Mouse (Mus musculus) frontal cortex, postnatal 36 days (tissue): Measurements from ENCODE around the gene Ablim1.
A peak's percentile ranks its signal among the peaks of the same experiment; 100 is the strongest.

Experiments used
- DNase-seq, 2 experiments: peaks; one replicate each; pipeline ENCODE4 v3.0.0; 2022; ENCODE audit warnings: low spot score in 2 of 2

Gene Ablim1

DNA sequence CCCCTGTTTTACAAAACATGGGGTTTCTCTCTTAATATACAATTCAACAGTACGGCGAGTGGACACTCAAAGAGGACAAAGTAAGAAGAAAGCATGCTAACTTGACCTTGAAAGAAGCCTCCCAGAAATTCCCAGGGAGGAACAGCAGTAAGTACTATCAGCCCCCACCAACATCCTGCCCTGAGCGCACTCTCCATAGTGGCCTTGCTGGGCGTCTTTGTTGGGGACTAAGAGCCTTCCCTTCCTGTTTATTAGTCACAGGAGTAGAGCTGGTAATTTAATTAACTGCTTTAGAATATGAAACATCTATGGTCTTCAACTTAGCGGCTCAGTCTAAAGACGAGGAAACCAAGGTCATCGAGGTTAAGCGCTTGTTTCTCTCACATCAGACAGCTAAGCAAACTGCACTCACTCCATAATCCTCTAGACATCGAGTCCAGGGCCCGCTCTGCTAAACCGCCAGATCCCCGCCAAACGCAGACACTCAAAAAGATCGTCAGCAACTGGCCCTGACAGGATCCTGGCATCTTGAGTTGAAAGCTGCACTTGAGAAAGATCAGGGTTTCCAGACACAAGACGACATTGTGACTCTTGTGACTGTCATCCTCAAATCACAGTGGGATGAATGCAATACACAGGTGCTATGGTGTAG, 50.3 kb downstream of the Ablim1 start:
- no peak for DNase-seq

GRCm38 (mm10) chr19:57257801-57258200, 56.9 kb downstream of the Ablim1 start:
- no peak for DNase-seq

DNA sequence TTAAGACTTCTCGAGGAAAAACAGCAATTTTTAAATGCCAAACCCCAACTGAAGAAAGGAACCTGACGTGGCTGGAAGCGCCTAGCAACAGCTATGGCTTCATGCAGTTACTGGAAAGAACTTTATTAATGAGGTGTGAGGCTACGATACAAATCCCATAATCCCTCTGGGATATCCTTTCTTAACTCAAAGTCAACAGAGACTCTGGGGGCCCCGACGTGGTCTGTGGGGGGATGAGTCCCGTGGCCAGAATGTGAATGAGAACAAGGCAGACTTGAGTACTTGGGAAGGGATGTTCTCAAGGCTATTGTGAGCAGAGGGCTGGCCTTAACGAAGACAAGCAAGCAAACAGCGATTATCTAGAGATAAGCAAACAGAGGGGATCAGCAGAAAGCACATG, 58.1 kb downstream of the Ablim1 start:
- no peak for DNase-seq

DNA sequence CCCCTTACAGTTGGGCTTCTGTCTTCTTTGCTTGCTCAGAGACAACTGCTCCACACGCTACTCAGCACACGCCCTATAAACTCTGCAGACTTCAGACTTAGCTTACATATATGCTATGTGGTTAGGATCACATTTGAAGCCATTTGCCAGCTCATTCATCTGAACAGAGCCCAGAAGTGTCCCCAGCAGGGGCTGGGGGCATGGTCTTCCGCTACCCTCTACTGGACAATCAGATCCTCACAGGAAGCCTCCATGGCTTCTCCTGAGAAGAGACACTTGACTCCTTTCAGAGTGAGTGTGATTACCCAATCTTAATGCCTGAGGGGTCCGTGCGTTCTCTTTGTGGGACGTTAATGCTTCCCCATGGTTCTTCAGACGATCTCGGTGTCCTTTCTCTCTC, 59.6 kb downstream of the Ablim1 start:
- DNase-seq, result no peak

- no peak for DNase-seq
Observed at GRCm38 (mm10) chr19:57252692-57253448, 61.8 kb downstream of the Ablim1 start.

GRCm38 (mm10) chr19:57248781-57249180, 65.9 kb downstream of the Ablim1 start:
- no peak for DNase-seq

DNA sequence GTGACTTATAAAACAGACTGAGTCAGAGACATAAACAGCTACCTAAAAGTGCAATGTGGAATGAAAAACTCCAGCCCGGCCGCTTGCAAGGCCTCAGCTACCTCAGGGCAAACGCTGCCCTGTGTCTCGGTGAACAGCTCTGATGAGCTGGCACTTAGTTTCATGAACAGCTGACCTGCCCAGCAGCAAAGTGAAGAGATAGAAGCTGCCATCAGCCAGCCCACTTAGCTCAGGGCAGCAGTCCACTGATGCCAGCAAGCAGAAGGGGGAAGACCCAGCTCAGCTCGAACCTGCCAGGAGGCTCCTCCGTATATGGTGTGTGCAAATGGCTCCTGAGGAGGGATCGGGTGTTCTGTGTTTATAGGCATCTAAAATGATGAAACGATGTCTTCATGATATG, 67.5 kb downstream of the Ablim1 start:
- DNase-seq, result no peak

DNA sequence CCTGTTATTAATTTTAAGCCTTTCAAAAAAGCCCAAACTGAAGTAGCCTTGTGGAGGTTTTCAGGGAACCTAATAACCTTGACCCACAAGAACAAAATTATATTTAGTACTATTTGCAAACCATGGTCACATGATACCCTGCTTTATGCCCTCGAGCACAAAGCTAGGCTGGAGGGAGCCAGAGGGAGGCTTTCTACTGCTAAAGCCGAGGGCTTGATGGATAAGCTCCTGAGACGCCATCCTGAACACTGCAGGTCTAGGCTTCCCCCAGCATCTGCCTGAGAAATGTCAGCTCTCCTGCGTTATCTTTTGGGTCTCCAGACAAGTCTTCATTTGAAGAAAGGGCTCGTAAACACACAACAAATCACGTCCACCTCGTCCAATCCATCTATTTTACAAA, 70.4 kb downstream of the Ablim1 start:
- DNase-seq, result no peak

GRCm38 (mm10) chr19:57243606-57244005, 71.1 kb downstream of the Ablim1 start:
- DNase-seq, result no peak

- no peak for DNase-seq
Observed at GRCm38 (mm10) chr19:57243191-57243590, 71.5 kb downstream of the Ablim1 start.

- no peak for DNase-seq
Observed at GRCm38 (mm10) chr19:57241363-57242192, 73.1 kb downstream of the Ablim1 start.

GRCm38 (mm10) chr19:57240259-57240658, 74.5 kb downstream of the Ablim1 start:
- DNase-seq, result no peak

DNA sequence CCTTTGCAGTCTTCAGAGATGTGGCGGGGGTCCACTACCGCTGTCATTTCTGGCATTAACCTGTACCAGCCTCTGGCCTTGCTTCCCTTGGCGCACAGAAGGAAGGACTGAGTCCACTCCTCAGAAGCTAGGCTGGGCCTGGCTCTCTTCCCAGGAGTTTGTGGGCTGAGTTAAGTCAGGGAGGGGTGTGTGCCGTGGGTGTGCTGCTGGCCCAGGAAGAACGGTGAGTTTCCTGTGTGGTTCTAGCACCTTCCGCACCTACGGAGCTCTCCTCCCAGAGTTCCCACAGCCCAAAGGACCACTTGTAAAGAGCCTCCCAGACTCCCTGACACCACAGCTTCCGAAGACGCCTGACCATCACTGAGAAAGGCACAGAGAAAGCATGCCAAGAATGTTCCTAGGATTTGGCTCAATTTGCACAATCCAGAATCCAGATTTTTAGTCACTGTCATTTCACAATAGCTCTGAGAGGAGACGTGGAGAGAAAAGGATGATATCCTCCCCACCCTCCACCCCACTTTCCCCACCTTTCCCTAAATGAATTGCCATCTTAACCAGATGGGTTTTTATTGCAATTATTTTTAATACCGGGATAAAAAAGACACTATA, 75.4 kb downstream of the Ablim1 start:
- peak; percentile 82 to 87 for DNase-seq

GRCm38 (mm10) chr19:57238461-57238860, 76.3 kb downstream of the Ablim1 start:
- peak; percentile 31 to 37 for DNase-seq

- no peak for DNase-seq
Observed at GRCm38 (mm10) chr19:57237534-57237933, 77.2 kb downstream of the Ablim1 start.

DNA sequence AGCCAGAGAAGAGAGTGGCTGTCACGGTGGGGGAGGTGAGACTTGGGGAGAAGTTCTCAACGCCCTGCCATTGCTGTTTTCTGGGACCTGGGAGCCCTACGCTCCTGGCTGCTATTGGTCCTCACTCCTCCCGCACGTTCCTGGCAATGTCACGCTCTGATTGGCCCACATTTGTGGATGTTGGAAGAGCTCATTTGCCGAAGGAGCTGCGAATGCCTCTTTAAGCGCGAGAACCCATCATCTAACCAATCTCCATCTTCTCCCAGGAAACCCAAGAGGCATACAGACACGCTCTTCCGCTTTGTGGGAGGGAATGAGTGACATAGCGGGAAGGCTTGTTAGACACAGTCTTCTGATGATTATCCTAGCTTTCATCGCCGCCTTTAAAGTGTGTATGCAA, 78.1 kb downstream of the Ablim1 start:
- DNase-seq, result peak; percentile 53 to 70

GRCm38 (mm10) chr19:57235931-57236330, 78.8 kb downstream of the Ablim1 start:
- DNase-seq, result no peak

DNA sequence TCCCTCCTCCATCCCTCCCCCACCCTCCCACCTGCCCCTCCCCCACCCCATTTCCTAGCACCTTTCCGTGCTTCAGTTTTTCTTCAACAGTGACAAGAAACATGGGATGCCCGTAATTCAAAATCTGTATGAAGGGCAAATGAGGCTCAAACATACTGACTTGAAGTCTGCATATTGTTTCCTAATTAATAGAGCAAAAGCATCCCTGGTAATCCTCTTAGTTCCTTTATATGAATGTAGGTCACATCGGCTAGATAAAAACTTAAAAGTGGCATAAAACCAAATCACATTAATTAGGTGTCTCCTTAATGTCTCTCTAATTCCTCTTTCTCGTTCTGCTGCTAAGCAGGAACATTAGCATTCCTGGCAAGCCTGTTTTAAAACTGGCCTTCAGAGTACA, 83.7 kb downstream of the Ablim1 start:
- DNase-seq, result no peak

DNA sequence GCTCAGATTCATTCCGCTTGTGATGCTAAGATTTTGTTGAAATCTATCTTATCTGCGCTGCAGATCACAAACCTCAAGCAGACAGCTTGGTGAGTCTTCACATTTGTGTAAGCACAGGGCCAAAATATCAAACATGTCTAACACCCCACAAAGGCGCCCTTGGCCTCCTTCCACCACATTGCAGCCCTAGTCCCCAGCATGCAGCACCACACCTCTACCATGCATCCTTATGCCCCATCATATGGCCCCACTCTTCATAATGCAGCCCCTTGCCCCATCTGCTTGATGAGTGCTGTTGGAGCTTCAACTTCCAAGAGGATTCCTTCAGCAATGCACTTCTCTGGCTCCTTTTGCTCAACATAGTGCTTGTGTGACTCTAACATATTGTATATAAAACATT, 85.6 kb downstream of the Ablim1 start:
- DNase-seq, result no peak

- DNase-seq, result no peak
Observed at GRCm38 (mm10) chr19:57228576-57228975, 86.1 kb downstream of the Ablim1 start.

DNA sequence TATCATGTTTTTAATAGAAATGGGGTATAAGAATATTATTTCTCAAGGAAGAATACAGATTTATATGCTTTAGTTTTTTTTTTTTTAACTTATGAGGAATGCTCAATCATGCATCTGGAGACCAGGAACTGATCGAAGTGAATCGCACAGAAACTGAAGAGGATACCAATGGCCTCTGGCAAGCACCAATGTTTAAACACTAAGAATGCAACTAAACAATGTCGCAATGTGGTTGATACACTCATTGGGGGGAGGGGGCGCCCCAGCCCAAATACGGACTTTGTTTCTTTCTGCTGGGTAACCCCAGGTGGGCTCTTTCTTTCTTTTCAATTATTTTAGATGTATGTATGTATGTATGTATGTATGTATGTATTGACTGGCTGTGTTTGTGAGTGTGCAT, 90.3 kb downstream of the Ablim1 start:
- DNase-seq, result no peak

- DNase-seq, result no peak
Observed at GRCm38 (mm10) chr19:57223686-57224085, 91.0 kb downstream of the Ablim1 start.
